Mouse (Mus musculus) adrenal gland, postnatal 14 days (tissue): ENCODE measurements around the gene Slc16a7. TPM values are rescaled to one million over a fixed set of nuclear protein-coding genes. Genes with fewer than 3 reads are reported as not detected.

Experiments
- DNase-seq: peaks from one replicate; pipeline ENCODE4 v3.0.0; 2021; ENCODE audit warnings: mixed read lengths
- long read RNA-seq, 2 experiments: library from polyadenylated mRNA; stranded (forward); transcript quantifications; one replicate each; pipeline ENCODE4 v2.0.0; 2021
- total RNA-seq: library from RNA; stranded (reverse); gene quantifications from 2 replicates; pipeline ENCODE4 v1.2.3, GENCODE M21; 2021

Gene Slc16a7
- total RNA-seq, result 14.8 and 19.2 TPM in 2 replicates
- long read RNA-seq, experiment 1, full-length matches to known transcripts, result 2 of 9 reads
- long read RNA-seq, experiment 1, partial matches to known transcripts, result 1 of 9 reads
- long read RNA-seq, experiment 1, other reads (novel, unspliced or antisense), result 6 of 9 reads
- long read RNA-seq, experiment 2, full-length matches to known transcripts, result 4 of 7 reads
- long read RNA-seq, experiment 2, partial matches to known transcripts, result 1 of 7 reads
- long read RNA-seq, experiment 2, other reads (novel, unspliced or antisense), result 2 of 7 reads

- peak; percentile 80 for DNase-seq
Observed at GRCm38 (mm10) chr10:125388876-125389786, at the start of gene Slc16a7. Gene Slc16a7 (minus strand): TSS chr10:125389465.

GRCm38 (mm10) chr10:125418795-125419194 is 29.5 kb upstream of the Slc16a7 start:
- DNase-seq, result peak; percentile 8

- no peak for DNase-seq
Observed at GRCm38 (mm10) chr10:125399796-125400195, 10.5 kb upstream of the Slc16a7 start.

DNA sequence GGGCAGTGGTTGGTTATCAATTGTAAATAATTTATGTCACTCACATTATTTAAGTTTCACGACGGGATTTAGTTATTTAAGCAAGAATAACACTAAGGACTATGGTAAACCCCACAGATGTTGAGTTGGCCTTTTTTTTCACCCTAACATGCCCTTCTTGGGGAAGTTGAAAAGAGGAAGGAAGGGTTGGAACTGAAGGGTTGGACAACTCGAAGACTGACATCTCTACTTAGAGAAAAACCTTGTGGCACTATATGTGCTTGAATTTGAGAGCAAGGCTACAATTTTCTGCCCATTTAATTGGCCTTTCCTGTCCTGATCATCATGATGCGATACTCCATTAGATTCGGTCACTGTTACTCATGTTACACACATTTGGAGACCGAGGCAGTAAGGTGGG is 746 bp upstream of the Slc16a7 start:
- DNase-seq, result no peak

GRCm38 (mm10) chr10:125388481-125388875 is 787 bp downstream of the Slc16a7 start:
- no peak for DNase-seq

DNA sequence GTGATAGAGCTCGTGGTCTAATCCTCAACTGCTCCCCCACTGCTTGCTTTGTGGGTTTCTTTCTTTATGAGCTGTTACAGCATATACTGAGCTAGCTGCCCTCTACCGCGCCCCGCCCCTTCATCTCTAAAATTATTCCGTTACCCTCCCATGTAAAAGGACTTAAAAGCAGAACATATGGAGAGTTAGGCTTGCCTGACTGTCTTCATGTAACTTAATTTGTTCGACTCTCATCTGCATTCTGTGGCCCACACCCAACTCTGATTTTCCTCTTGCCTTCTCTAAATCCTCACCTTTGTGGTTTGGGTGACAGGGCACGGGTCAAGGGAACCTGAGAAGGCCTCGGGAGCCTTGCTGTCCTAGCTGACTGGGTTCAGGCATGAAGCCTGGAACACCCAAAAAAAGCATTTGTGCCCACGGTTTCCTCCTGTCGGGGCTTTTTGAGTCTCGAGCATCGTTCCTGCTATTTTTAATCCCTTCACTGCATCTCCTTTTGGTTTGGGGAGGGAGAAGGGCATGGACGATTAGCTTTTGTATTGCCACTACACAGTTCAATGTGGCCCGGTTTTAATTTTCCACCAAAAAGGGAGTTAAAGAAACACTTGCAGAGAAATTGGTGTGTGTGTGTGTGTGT is 1.4 kb downstream of the Slc16a7 start:
- DNase-seq, result peak; percentile 15

DNA sequence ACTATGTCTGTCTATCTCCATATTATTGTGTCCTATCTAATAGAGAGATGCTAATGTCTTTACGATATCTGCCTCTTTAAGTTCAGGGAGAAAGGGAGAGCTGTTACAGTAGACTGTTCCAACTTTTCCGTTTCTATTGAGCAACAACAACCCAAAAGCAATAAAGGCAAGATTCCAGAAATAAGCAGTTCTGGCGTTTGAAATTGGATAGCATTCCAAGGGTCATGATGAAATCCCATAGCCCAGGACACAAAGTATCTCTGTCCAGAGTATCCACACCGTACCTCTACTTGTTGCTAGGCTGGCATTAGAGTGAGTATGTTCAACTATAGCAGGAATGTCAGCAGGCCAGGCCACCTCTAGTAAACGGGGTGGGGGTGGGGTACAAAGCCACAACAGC is 13.7 kb downstream of the Slc16a7 start:
- no peak for DNase-seq

DNA sequence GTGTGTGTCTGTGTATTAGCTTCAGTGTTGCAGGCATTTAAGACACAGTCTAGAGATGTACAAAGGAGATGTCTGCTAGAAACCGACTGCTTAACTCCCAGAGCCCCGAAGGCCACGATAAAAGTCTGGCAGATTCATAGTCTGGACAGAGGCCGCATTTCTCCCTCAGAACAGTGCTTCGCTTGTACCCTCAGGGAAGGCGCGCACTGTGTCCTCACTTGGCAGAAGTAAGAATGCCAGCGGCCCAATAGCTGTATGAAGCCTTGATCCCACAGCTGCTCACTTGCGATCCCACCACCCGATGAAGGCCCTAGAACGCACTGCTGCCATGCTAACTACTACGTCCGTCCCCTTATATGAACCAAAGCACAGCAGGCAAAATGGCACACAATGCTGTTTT is 16.6 kb downstream of the Slc16a7 start:
- DNase-seq, result no peak

- no peak for DNase-seq
Observed at GRCm38 (mm10) chr10:125371451-125371850, 17.8 kb downstream of the Slc16a7 start.

GRCm38 (mm10) chr10:125370037-125370610 is 19.1 kb downstream of the Slc16a7 start:
- DNase-seq, result no peak

DNA sequence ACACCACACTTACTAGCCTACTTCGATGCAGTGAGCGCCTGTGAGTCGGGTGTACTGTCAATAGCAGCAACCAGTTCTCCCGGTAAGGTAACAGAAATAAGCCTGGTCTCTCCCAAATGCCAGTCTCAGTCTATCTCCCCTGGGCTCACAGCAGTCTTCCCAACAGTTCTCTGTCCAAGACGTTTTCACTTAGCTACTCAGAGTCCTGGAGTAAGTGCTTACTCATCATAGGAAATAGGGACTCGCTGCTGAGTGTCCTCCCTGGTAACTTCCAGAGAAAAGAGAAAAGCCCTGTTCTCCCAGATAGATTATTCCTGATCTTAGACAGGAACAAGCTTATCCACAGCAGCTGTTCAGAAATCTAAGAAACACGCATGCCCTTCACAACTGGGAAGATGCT is 30.8 kb downstream of the Slc16a7 start:
- no peak for DNase-seq

GRCm38 (mm10) chr10:125352805-125353204 is 36.5 kb downstream of the Slc16a7 start:
- no peak for DNase-seq

- no peak for DNase-seq
Observed at GRCm38 (mm10) chr10:125348171-125348570, 41.1 kb downstream of the Slc16a7 start.

- no peak for DNase-seq
Observed at GRCm38 (mm10) chr10:125347149-125347548, 42.1 kb downstream of the Slc16a7 start.

GRCm38 (mm10) chr10:125346364-125346763 is 42.9 kb downstream of the Slc16a7 start:
- no peak for DNase-seq

DNA sequence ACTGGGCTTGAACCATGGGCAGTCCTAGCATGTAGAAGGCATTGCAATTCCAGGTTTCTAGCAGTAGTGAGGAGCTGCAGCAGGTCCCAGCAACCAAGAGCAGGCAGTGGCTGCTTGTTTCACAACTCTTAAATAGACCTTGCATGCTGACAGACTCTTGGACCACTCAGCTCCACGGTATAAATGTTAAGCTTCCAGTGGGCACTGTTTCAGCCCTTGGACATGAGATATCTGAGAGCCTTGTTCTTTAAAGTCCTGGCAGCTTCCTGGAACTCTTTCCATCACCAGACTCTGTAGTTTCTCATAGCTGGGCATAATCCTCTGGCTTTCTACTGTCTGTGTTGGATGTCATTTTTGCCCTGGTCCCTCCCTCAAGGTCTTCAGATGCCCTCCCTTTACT is 43.7 kb downstream of the Slc16a7 start:
- DNase-seq, result no peak

DNA sequence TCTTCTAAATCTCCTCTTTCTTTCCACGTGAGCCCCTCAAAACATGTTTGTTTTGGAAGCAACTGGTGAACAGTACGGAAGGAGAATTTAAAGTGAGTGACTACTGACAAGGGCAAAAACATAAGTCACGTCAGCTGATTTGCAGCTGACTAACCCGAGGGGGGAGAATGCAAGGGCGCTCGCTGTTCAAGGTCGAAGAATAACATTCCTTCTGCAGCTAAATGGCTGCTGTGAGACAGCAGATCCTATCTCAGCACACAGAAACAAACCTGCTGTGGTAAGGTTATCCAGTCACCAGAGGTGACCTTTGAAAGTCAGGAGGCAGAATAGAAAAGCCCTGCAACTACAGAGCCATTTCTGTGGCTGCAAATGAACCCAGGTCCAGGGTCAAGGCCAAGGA is 47.1 kb downstream of the Slc16a7 start:
- peak; percentile 80 for DNase-seq

DNA sequence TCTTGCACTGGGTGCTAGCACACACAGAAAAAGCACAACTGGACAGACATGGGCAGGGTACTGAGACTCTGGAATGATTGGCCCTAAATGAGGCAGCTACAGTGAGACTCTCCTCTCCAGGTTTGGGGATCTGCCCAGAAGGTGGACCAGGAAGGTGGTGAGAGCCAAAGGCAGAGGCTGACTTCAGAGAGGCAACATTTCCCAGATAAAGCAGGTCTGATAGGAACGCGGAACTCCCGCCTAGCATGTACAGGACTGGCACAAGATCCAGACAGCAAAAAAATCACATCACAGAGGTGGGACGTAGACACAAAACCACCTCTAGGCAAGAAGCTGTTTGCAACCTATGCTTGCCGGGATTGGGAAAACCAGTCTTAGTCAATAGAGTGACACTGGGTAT is 55.5 kb downstream of the Slc16a7 start:
- DNase-seq, result no peak

DNA sequence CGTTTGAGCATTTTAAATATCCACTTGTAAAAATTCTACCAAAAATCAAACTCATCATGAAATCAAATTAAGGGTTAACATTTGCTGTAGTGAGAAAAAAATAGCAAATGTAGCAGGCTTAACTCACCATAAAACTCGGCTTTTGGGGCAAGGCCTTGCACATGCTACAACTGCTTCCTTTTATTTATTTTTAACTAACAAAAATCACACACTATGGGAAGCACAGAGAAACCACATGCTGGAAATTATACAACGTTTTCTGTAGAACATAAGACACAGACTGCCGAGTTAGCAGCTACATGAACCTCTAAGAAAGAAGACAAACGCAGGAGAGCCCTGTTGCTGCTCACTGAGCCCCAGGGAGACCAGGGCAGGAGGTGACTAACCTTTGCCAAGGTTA is 57.9 kb downstream of the Slc16a7 start:
- no peak for DNase-seq

DNA sequence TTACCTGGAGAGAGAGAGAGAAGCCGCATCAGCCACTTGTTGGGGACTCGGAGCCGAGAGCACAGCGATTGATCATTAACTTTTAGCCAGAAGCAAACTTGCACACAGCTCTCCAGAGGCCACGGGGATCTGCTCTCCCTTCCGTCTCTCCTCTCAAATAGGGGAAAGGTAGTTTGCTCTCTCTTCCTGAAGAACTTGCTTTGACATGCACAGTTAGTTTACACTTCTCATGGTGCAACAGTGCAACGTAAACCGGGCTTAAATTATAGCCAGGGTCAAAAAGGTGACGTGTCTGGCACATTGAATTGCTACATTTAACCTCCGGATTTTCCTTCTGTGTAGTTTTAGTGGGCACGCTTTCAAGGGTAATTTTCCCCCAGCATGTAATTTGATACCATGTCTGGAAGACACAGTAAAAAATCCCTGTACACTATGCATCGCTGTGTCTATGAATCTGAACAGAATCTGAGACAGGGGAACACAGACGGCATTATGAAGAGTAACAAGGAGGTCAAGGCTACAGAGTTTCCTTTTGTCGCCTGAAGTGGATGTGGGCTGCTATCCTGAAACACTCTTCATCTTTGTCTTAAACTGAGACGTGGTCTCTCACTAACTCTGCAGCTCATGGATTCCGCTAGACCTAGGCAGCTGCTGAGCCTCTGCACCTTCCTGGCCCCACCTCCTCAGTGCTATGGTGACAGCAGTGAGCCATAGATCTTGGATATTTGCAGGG is 60.8 kb downstream of the Slc16a7 start:
- peak; percentile 13 for DNase-seq

DNA sequence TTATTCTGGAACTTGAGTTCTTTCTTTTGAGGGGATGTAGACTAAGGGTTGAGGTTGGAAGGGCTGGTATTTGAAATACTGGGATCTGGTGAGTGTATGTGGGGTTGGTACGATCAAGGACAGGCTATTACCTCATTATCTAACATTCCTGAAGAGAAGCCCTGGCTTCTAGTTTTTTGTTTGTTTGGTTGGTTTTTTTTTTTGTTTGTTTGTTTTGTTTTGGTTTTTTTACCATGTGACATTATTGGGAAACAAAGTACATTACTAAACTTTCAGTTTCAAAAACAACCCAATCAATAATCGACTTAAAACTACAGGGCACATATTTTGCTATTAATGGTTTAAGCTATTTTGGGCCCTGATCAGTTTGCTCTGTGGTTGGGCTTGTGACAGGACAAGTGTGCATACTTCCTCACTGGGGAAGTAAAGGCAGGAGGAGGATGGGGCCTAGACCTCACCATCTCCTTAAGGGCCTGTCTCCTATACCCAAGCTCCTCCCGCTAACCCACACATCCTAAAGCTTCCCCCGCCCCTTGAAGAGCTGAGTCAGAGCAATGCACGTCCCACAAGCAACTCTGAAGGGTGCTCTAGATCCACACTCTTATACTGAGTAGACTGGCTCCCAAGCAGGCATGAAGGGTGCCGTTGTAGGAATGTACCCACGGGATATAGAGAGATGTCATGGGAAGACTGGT is 64.2 kb downstream of the Slc16a7 start:
- no peak for DNase-seq
